19 mouse cellular contexts compared by ENCODE assay signal in the genomic region with DNA sequence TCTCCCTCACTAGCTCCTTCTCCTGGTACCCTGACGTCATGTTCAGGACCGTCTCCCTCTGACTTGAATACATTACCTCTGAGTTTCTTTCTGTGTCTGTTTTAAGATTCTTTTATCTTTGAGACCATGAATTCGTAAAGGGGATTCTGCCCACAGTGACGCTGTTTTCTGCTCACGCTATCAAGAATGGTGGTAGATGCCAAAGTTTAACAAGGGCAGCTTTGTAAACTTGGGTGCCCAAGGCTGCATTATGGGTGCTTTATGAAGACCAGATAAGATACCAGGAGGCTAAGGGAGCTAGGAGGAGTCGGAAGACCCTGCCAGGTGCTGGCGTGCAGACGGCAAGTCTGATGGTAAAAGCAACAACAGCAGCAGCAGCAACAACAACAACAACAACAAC. TPM values are rescaled to one million over a fixed set of nuclear protein-coding genes. Genes with fewer than 3 reads are reported as not detected.
DNase-seq lines count a peak whose midpoint lies in the region; TF ChIP-seq lines count a peak whose summit lies in the region.
"Had no signal": no experiment of that assay in that cellular context is flagged by ENCODE, and none has a peak within 500 bp of the region (broad histone marks: within the 10 kb centered on the region; RNA-seq: fewer than 3 reads in every experiment).

No protein-coding gene starts in this region.

- no peaks in the 10 kb centered on the region for H3K9me3 ChIP-seq in MEL (replicated peaks; ENCODE audit: insufficient read depth, low read length)
- H3K9me3 ChIP-seq: G1E had no signal

- no peak for TF ChIP-seq CTCF in MEL (IDR thresholded peaks at IDR 0.05 in 2 of 3, conservative IDR thresholded peaks at IDR 0.05 in 1 of 3; ENCODE audit: control insufficient read depth in 1 of 3, insufficient read depth in 1 of 3, low read depth in 2 of 3, low read length in 3 of 3, poor library complexity in 1 of 3, severe bottlenecking in 1 of 3)

- H3K27ac ChIP-seq in MEL (ENCODE audit: control insufficient read depth, low read depth, low read length): peak overlapping the region; percentile 78; the same call in 1 of the 2 replicates

- no peaks in the 10 kb centered on the region for H3K27me3 ChIP-seq in MEL (ENCODE audit: control insufficient read depth in 1 of 2, insufficient read depth in 2 of 2, low read length in 2 of 2)
- H3K27me3 ChIP-seq: Patski had no signal

- peak; percentile 58 to 62; a peak in 3 of 4 replicates for TF ChIP-seq EP300 in MEL (IDR thresholded peaks at IDR 0.05; ENCODE audit: low read depth in 1 of 2, low read length in 2 of 2)

- H3K4me3 ChIP-seq in MEL (ENCODE audit: control insufficient read depth in 1 of 2, insufficient read depth in 1 of 2, low read depth in 2 of 2, low read length in 2 of 2): no peak overlapping the region

- TF ChIP-seq RAD21 in MEL (IDR thresholded peaks at IDR 0.05; ENCODE audit: low read depth, low read length): no peak

- H3K4me1 ChIP-seq in MEL (ENCODE audit: control insufficient read depth in 1 of 2, insufficient read depth in 2 of 2, low read length in 2 of 2): peaks cover 13 to 38% of the 10 kb centered on the region in 2 experiments

- no peak for TF ChIP-seq POLR2A in MEL (IDR thresholded peaks at IDR 0.05; ENCODE audit: control insufficient read depth in 1 of 2, insufficient read depth in 1 of 2, low read depth in 1 of 2, low read length in 2 of 2, poor library complexity in 1 of 2)

- DNase-seq in MEL (ENCODE audit: low read depth, low spot score): peak; percentile 49
- no peak for DNase-seq in adrenal gland, adult 18-20 months (ENCODE audit: low spot score in 2 of 2)
- DNase-seq: adrenal gland, adult 2 months; adrenal gland, adult 8-10 months; adrenal gland, postnatal 10 days; adrenal gland, postnatal 14 days; adrenal gland, postnatal 25 days; adrenal gland, postnatal 36 days; B cell, adult 2 months; cerebellum, adult 11 months; cerebellum, adult 11-12 months; cerebellum, adult 18-20 months; cerebellum, adult 2 months; cerebellum, adult 8-10 months; cerebellum, adult 9-10 months had no signal

- no peaks in the 10 kb centered on the region; the same call in 1 of the 2 replicates for H3K79me2 ChIP-seq in MEL (ENCODE audit: control insufficient read depth, insufficient read depth, low read length, poor library complexity)

- H3K9ac ChIP-seq in MEL (ENCODE audit: control insufficient read depth, low read depth, low read length, poor library complexity, severe bottlenecking): no peak overlapping the region

- peaks cover 0 to 28% of the 10 kb centered on the region in 2 experiments; a peak in 2 of 4 replicates for H3K36me3 ChIP-seq in MEL (ENCODE audit: control insufficient read depth in 1 of 2, insufficient read depth in 2 of 2, low read length in 2 of 2)

TF ChIP-seq in MEL, 35 proteins besides CTCF, POLR2A, EP300 and RAD21:
- TF ChIP-seq POLR2AphosphoS5 (IDR thresholded peaks at IDR 0.05; ENCODE audit: borderline replicate concordance, low read depth, low read length) (no peak), ETS1 (IDR thresholded peaks at IDR 0.05; ENCODE audit: low read depth, low read length) (peak; percentile 86), ZC3H11A (IDR thresholded peaks at IDR 0.05; ENCODE audit: low read depth, low read length) (no peak), BHLHE40 (IDR thresholded peaks at IDR 0.05; ENCODE audit: borderline replicate concordance, low read depth, low read length) (no peak), MYC (IDR thresholded peaks at IDR 0.05; ENCODE audit: low read depth, low read length) (no peak), MYB (IDR thresholded peaks at IDR 0.05; ENCODE audit: low read depth, low read length) (no peak), NRF1 (IDR thresholded peaks at IDR 0.05; ENCODE audit: insufficient read depth, low read depth, low read length, poor library complexity, severe bottlenecking) (no peak), POLR2AphosphoS2 (IDR thresholded peaks at IDR 0.05; ENCODE audit: low read length) (no peak), TCF12 (IDR thresholded peaks at IDR 0.05; ENCODE audit: low read depth, low read length) (peak; percentile 86), SIN3A (IDR thresholded peaks at IDR 0.05; ENCODE audit: low read length) (no peak), TAL1 (IDR thresholded peaks at IDR 0.05; ENCODE audit: low read length) (peak; percentile 24), GATA1 (IDR thresholded peaks at IDR 0.05; ENCODE audit: low read depth, low read length) (peak; percentile 63), MEF2A (IDR thresholded peaks at IDR 0.05; ENCODE audit: extremely low read depth, insufficient replicate concordance, low read depth, low read length, poor library complexity, severe bottlenecking) (peak; percentile 88; the same call in 1 of the 2 replicates), GABPA (IDR thresholded peaks at IDR 0.05; ENCODE audit: low read depth, low read length) (no peak), ZKSCAN1 (IDR thresholded peaks at IDR 0.05; ENCODE audit: low read depth, low read length) (no peak), UBTF (IDR thresholded peaks at IDR 0.05; ENCODE audit: borderline replicate concordance, insufficient read depth, low read depth, low read length) (no peak), USF2 (IDR thresholded peaks at IDR 0.05; ENCODE audit: borderline replicate concordance in 1 of 2, insufficient read depth in 1 of 2, low read depth in 1 of 2, low read length in 2 of 2) (no peak), E2F4 (IDR thresholded peaks at IDR 0.05; ENCODE audit: borderline replicate concordance, low read depth, low read length) (no peak), RCOR1 (IDR thresholded peaks at IDR 0.05; ENCODE audit: low read depth, low read length) (no peak), ZNF384 (IDR thresholded peaks at IDR 0.05; ENCODE audit: low read depth, low read length) (no peak)

RNA-seq across cellular contexts. Expression of a gene that starts 5.9 kb away (rescaled TPM):
- total RNA-seq in MEL (2012; rRNA removed): 2.7 and 4.1 TPM in 2 replicates
- 10 to 100 TPM in 1 of 2 experiments, not detected in 1; 17.0 TPM for polyA plus RNA-seq in MEL (2012; ENCODE audit: insufficient read depth in 1 of 2, insufficient read length in 2 of 2, low read depth in 1 of 2, low replicate concordance in 2 of 2, missing spikeins in 1 of 2)
- 10 to 100 TPM; 23.1 to 46.7 TPM for total RNA-seq in adrenal gland, adult 18-20 months (2021)
- total RNA-seq: CH12.LX, ES-E14 had no signal

RNA-seq across cellular contexts. Expression of a gene that starts 33.1 kb away (rescaled TPM):
- total RNA-seq in MEL (2012; rRNA removed): 20.0 and 22.6 TPM in 2 replicates
- 10 to 100 TPM in 1 of 2 experiments, not detected in 1; 43.3 TPM for polyA plus RNA-seq in MEL (2012; ENCODE audit: insufficient read depth in 1 of 2, insufficient read length in 2 of 2, low read depth in 1 of 2, low replicate concordance in 2 of 2, missing spikeins in 1 of 2)
- total RNA-seq in adrenal gland, adult 18-20 months (2021): 10 to 100 TPM; 19.7 to 26.3 TPM
